Mouse (Mus musculus) ovary, adult 18-20 months (tissue): ENCODE data around the gene Csnk1g2.

Source experiments
- DNase-seq: peaks from one replicate; pipeline ENCODE4 v3.0.0; 2022; ENCODE audit warnings: low spot score, mixed read lengths

Gene Csnk1g2

DNA sequence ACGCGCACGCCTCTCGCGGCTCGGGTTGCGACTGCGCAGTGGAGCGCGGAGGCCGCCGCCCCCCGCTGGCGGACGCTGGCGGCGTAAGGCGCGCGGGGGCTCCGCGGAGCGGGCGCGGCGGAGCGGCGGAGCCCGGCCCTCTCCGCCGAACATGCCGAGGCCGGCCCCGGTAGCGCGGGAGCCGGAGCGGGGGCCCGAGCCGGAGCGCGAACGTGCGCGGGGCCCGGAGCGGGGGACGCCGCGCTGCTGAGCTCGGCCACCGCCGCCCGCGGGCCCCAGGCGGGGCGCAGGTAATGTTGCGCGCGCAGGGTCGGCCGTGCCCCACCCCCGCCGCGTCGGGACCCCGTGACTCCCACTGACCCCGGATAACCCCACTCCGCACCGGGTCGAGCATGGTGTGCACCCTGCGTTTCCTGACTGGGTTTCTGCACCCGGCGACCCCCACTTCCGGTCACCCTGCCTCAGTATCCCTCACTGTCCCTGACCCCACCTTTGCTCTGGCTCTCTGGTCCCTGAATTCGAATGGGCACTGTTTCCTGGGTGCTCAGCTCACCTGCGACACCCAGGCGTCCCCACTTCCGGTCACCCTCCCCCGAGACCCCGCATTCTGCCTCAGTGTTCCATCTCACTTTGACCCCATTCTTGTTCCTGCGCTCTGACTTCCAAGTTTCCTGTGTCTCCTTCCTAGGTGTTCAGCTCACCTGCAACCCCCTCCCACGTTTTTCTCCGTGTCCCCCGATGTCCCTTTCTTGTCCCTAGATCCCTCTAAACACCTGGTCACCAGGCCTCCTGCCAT, at the start of gene Csnk1g2:
TSS of gene Csnk1g2 (plus strand) at position 178 of the 796 bp plus-strand sequence.
- DNase-seq, result peak; percentile 34

DNA sequence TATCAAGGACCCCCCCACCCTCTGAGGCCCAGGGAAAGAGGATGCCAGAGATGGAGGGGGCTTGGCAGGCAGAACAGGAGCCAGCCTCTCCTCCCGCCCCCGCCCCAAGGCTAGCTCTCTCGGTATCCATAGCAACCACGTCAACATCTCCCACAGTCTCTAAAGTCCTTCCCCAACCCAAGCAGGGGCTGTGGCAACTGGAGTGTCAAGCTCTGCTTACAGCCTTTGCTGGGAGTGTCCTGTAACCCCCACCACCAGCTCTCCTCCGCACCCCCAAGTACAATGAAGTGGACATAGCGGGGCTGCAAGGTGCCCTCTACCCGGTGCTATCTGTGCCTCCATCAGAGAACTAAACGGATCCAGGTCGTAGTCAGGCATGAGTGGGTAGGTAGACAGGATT, 48.7 kb upstream of the Csnk1g2 start:
- DNase-seq, result no peak

DNA sequence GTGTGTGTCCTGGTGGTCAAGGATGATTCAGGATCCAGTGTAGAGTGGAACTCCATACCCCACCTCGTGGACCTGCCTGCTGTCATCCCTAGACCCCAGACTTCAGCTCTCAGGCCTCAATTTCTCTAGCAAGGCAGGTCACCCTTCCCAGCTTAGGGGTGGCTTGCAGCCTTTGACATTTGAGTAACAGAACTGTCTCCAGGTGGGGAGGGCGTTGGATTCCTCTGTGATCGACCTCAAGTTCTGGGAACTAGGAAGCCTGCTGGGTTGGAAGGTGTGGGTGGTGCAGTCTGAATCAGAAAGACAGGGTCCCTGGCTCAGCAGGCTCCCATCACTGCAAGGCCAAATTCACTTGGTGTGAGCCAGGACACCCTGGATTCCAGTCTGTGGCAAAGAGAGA, 47.7 kb upstream of the Csnk1g2 start:
- DNase-seq, result no peak

DNA sequence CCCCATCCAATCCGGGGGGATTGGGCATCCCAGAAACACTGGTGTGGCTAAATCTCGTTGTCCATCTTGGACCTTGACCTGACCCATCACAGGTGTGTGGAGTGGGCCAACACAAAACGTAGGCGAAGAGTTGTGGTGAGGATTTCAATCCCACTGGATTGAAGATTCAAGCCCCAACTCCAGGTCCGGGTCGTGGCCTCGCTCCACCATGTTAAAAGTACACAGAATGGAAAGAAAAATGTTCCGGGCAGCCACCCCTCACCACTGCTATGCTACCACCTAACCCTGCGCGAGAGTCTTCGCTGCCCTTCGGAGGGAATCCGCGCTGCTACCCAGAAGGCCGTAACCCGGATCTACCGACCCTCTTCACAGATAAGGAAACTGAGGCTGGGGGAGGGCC, 46.7 kb upstream of the Csnk1g2 start:
- DNase-seq, result no peak

DNA sequence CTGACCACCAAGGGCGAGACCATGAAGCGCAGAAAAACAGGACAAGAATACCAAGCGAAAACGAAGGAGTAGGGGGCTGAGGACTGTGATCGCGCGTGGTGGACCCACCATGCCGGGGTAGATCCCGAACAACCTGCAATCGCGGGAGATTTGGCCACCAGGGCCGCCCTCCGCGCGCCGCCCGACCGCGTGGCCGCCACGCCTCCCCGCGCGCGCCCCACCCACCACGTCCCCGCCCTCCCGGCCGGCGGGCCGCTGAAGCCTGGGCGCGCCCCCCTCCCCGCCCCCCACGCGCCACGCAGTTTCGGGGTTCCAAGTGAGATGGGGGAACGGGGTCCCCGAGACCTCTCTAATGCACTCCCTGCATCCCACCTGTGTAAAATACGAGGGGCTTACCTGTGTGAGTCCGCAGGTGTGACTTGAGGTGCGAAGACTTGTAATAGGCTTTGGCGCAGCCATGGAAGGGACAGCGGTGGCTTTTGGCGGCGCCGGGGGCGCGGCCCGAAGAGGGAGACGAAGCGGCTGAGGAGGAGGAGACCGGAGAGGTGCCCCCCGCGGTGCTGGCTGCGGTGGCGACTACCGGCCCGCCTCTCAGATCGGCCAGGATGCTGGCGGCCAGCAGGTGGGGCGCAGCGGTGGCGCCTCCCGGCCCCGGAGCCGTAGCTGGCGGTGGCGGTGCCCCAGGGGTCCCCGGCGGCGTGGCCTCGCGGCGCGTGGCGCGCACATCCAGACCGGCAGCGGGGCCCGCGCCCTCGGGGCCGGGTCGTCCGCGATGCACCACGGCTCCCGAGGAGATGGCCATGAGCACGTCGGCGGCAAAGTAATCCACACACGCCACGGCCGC, 46.1 kb upstream of the Csnk1g2 start:
- DNase-seq, result no peak

DNA sequence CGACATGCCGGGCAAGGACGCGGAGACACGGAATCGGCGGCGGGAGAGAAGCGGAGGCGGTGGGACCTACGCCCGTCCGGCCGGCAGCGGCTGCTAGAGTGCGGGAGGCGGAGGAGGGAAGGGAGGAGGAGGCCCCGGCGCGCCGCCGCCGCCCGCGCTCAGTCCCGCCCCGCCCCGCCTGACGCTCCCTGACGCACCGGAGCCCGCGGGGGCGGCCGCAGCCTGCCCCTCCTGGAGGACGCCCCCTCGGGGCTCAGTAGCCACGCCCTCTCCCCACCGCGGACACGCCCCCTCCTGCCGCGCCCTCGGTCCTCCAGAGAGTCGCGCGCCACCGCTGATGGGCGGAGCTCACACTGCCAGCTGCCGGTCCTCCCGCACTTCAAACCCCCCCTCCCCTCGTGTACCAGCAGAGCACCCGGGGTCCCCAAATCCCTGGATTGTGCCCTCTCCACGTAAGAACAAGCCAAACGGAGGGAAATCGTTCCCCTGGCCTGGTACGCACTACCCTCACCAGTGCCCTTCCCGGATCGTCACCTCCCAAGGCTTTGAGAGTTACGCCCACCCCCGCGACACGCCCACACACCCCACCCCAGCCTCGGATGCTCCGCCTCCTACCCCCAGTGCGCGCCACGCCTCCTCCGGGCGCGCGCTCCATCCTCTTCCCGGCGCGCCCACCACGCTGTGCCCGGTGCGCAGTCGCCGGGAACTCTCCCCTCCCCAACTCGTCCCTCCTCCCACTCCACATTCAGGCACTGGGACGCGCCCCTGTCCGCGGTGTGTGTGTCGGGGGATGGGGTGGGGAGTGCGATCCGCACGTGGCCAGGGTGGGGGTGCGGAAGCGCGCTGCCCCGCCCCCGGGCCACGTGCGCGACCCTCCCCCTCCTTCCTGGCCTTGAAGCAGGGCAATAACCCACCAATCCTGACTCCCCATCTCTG, 45.2 kb upstream of the Csnk1g2 start, which contains the start of gene Klf16:
TSS of gene Klf16 (minus strand) at position 127 of the 936 bp plus-strand sequence.
- peak; percentile 97 for DNase-seq

DNA sequence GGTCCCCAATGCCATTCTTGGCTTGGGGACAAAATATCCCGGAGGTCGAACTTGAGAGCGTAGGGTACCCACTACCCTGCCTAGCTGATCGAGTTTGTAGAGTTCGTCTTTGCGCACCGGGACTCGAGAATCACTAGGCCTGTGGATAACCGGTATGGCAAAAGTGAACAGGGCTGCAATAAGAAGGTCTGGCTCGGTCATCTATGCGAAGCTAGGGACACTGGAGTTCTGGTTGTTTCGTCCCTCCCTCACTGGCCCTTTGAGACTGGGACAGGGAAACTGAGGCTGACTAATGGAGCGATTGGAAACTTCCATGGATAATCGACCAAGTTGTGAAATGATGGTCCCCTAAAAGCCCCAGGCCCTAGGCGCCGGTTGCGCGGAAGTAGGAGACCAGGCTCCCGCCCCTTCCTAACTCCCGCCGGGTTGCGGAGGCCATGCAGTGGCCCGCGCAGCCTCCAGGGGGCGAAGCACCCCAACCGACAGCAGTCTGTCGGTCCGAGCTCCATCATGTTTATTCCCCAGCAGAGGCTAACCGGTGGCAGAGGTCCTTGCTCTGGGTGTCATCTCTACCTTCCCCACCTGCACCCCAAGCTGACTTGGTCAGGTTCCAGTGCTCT, 44.4 kb upstream of the Csnk1g2 start:
- peak; percentile 67 for DNase-seq

DNA sequence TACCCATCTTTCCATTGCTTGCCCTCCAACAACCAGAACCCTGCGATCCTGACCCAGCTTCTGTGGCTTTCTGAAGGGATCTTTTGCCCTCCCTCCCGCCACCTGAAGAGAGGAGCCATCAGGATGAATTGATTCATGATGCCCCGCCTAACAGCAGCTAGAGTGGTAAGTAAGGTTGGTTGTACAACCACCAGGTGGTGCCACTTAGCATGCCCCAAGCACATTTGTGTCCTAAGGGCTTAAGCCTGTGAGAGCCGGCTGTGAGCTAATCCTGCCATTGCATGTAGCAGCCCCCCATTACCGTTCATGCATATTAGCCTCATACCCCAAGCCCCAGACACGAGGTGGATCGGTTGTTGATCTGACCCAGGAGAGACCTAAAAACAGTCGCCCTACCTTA, 43.7 kb upstream of the Csnk1g2 start:
- no peak for DNase-seq

DNA sequence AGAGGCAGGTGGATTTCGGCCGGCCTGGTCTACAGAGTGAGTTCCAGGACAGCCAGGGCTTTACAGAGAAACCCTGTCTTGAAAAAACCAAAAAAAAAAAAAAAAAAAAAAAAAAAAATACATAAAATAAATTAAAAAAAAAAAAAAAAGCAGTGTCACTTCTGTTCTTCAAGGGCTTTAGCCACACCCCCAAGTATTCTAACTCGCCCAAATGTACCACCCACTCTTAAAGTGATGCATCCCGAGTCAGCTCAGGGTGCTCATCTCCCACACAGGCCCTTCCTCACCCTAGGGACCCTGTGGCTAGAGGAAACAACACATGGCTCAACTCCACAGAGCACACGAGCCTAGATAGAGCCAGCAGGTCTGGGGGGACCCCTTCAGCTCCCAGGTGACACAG, 39.6 kb upstream of the Csnk1g2 start:
- DNase-seq, result no peak

DNA sequence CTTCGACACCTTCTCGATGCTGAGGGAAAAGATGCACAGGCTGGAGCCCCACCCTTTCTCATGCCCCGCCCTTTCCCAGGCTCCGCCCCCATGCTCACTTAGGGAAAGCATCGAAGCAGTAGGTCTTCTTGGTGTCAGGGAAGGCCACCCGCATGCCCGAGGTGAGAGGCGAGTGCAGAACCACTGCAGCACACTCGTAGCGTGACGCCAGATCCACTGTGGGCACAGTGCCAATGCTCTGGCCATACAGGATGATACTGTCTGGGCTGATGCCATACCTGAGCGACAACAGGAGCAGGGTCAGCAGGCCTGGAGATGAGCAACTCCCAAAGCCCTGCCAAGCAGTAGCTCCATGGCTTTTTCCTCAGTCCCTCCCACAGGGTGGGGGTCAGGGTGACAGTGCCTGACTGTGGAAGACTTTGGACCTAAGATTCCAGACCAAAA, 38.6 kb upstream of the Csnk1g2 start:
- DNase-seq, result no peak

DNA sequence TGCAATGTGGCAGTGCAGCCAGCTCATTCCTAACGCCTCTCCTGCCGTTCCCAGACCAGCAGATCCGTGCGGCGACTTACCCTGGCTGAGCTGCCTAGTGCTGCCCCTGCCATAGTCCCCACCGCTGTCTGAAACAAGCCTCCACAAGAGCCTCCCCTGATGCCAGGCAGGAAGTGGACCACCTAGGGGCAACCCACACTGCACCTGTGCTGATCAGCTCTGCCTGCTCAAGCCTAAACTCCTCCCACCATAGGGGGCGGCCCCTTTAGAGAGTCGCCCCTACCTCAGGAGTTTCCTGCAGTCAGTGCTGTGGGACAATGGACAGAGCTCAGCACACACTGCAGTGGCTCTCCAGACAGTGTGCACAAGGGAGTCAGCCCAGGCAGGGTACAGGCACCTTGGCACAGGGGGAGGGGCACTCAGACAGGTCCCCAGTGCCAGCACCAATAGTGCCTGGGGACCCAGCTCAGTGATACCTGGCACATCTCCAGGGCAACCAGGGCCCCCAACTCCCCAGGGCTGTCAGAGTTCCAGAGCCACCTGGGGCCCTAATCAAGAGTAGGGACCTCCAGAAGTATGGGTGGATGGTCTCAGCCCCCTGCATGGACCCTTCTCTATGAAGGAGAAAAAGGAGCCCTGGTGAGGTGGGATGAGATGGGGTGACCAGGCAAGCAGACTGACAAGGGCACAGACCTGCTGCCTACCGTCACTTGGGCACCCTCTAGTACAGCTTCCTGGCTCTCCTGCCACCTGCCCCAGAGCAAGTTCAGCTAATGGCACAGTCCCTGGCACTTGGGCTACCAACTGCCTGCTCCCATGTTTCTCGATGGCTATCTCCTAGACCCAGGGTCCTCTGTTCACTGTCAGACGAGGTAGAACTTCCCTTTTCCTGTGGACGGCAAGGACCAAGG, 37.7 kb upstream of the Csnk1g2 start:
- no peak for DNase-seq

DNA sequence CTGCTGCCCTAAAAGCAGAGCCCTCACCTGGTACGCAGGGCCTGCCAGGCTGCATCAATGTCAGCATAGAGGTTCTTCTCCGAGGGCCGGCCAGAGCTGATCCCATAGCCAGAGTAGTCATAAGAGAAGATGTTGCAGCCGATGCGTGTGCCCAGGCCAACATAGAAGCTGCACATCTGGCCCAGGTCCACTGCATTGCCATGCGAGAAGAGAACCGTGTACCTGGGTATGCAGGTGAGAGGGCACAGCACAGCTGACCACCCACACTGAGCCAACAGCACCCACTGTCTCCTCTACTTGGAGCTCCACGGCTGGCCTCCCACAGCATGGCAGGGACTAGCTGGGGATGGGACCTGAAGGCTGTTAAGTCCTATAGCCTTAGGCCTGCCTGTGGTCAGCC, 37.1 kb upstream of the Csnk1g2 start:
- DNase-seq, result no peak

DNA sequence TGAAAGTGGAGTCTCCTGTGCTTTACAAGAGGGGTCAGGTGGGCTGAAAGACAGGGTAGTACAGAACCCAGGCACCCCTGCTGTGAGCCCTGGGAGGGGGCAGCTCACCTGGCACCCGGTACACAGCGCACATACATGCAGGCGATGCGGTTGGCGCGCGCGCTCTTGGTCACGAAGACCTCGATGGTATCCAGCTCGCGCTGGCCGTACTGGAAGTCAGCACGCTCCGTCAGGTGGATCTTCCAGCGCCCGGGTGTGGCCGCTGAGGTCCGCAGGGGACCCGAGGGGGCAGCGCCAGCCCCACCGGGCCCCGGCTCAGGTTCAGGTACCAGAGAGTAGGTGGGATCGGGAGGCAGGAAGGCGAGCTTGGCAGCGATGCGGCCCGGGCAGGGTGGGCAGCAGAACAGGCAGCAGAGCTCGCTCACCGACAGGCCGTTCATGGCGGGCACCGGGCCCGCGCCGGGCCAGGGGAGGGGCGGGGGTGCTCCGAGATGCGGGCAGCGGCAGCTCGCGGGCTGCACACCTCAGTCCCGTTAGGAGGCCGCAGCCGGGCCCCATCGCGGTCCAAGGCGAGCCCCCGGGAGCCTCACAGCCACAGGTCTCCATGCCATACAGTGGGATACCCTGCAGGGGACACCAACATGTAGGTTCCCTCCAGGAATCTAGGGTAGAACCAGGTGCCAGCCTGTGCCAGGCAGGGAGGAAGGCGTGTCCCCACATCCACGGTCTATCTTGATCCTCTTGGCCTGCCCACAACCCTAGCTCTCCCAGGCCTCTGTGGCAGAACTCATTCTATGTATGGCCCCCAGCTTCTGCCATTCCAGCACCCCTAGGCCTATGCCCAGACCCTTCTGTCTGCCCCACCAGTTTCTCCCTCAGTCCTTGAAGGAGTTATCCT, 36.0 kb upstream of the Csnk1g2 start:
- DNase-seq, result no peak

DNA sequence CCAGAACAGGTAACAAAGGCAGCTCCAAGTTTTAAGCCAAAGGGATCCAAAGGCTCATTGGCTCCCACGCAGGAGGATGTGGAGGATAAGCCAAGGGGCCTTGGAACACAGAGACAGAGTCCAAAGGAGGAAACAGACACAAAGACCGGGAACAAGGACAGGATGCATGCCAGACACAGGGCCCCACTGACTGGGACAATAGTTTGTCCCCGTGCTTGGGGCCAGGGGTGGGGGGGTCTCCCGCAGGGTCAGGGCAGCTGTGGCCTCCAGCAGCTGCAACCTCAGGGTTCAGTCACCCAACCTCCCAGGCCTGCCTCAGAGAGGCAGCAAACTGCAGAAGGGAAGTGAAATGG, 35.4 kb upstream of the Csnk1g2 start:
- DNase-seq, result no peak

DNA sequence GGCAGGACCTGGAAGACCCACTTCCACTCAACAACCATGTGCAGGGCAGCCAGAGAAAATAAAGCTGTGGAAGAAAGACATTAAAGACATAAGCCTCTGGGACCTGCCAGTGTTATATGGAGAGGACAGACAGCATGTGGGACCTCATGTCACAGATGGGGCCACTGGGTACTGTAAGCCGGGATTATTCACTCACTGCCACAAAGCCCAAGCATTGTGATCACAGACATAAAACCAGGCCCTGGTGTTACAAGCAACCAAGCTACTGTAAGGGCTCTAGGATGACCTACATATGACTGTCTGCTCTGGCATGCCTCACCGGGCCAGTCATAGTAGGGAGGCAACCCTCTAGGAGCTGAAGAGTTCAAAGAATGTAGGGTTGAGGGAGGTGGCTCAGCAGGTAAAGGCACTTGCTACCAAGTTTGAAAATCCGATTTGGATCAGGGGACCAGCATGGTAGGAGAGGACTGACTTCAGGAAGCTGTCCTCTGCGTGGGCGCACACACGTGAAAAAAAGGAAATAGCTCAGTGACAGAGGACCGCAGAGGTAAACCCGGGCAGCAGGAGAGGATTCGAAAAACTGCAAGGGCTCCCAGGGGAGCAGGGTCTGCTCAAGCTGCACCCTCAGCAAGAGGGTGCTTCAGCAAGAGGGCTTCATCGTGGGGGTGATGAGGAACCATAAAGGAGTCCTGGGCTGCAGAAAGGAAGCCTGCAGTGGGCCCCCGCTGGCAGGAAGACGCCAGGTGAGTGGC, 33.3 kb upstream of the Csnk1g2 start:
- DNase-seq, result no peak

DNA sequence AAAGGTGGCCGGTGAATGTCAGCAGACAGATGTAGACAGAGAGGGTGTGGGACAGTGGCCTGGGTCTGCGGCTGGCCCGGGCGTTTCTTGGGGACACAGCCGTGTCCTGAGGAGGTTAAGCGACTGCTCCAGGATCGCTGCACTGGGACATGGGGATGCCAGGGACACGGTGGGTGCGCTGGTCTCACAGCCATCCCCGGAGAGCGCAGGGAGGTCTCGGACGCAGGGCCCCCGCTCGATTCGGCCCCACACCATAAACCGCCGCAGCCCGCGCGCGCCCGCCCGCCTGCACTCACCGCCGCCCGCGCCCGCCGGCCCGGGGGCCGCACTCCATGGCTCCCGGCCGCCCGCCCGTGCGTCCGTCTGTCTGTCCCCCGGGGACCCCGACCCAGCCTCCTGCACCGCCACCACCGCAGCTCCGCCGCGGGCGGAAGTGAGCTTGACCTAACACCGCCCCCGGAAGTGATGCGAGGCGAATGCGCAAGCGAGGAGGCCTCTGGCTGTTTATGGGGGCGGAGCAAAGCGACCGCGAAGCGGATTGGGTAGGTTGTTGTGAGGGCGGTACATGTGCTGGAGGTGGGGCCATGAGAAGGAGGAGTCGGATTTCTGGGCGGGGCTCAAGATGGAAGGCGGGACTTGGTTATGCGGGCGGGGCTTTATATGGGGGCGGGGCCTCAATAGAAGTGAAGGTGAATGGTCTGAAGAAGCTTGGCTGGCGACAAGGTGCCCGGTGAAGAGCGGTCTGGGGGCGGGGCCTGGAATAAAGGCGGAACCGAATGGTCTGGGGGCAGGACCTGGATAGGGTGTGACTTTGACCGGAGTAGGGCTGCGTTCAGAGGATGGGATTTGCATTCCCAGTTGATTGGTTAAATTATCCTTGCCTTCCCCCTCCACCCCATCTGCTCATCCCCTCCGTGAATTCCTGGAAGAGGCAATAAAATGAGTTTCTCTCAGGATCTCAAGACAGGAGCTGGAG, 32.5 kb upstream of the Csnk1g2 start, which contains the start of gene Abhd17a:
TSS of gene Abhd17a (minus strand) at position 463 of the 976 bp plus-strand sequence.
- DNase-seq, result peak; percentile 94

DNA sequence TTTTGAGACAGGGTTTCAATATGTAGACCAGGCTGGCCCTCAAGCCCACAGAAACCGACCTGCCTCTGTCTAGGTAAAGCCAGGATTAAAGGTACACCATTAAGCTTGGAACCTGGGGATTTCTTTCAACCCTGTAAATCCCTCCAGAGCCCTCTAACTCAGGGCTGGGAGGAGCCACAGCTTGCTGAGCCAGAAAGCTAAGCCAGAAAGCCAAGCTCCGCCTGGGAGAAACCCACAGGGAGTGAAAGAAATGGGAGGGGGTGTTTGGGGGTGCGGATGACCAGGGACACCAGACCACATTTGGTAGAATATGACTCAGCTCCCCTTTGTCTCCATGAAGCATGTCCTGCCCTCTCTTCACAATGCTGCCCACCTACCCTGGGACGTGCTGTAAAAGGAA, 26.3 kb upstream of the Csnk1g2 start:
- no peak for DNase-seq
